Mouse (Mus musculus) liver, embryonic 14.5 days (tissue): Measurements from ENCODE around the gene Tpst1. TPM values are rescaled to one million over a fixed set of nuclear protein-coding genes. Genes with fewer than 3 reads are reported as not detected.

ENCODE experiments used
- ATAC-seq: fragments of 200-750 bp; cut with Nextera tagmentation; 2 replicates; pipeline ENCODE4 v1.8.0; 2017; ENCODE audit warnings: moderate number of reproducible peaks, mild to moderate bottlenecking, moderate library complexity; ENCODE audit not compliant: insufficient read depth
- DNase-seq, 3 experiments: peaks; one replicate each; pipeline ENCODE4 v3.0.0-alpha.2; 2012 to 2013; ENCODE audit warnings: low read depth in 3 of 3, low spot score in 3 of 3
- H3K27ac ChIP-seq: fragments of 300-500 bp; sonication (generic); 2 replicates; pipeline ENCODE4 v1.5.1; 2014; ENCODE audit warnings: moderate library complexity, mild to moderate bottlenecking, control low read depth, inconsistent platforms
- H3K27me3 ChIP-seq: fragments of 300-500 bp; sonication (generic); 2 replicates; pipeline ENCODE4 v1.6.1; 2014; ENCODE audit warnings: mild to moderate bottlenecking, low read length, moderate library complexity; ENCODE audit not compliant: control insufficient read depth, insufficient read depth
- H3K36me3 ChIP-seq: fragments of 300-500 bp; sonication (generic); replicated peaks from 2 replicates; pipeline ENCODE4 v1.6.1; 2014; ENCODE audit warnings: low read depth; ENCODE audit not compliant: control insufficient read depth, insufficient read depth
- H3K4me1 ChIP-seq, 2 experiments: fragments of 200-500 bp in 1 of 2; fragments of 300-500 bp in 1 of 2; sonication (generic) in 1 of 2; replicated peaks; 2 replicates each; pipeline ENCODE4 v1.6.1; 2012 to 2014; ENCODE audit warnings: antibody characterized with exemption in 1 of 2, inconsistent platforms in 1 of 2, low read length in 1 of 2; ENCODE audit not compliant: control insufficient read depth in 2 of 2, insufficient read depth in 2 of 2
- H3K4me2 ChIP-seq: fragments of 300-500 bp; sonication (generic); 2 replicates; pipeline ENCODE4 v1.6.1; 2014; ENCODE audit warnings: low read depth, mild to moderate bottlenecking, control low read depth, moderate library complexity
- H3K4me3 ChIP-seq, 2 experiments: fragments of 200-500 bp in 1 of 2; fragments of 300-500 bp in 1 of 2; sonication (generic) in 1 of 2; 2 replicates each; pipeline ENCODE4 v1.5.1; 2012 to 2014; ENCODE audit warnings: low read depth in 2 of 2, low read length in 2 of 2, mild to moderate bottlenecking in 2 of 2, control low read depth in 1 of 2, inconsistent platforms in 1 of 2, moderate library complexity in 1 of 2; ENCODE audit not compliant: insufficient read depth in 1 of 2
- H3K9ac ChIP-seq: fragments of 300-500 bp; sonication (generic); replicated peaks from 2 replicates; pipeline ENCODE4 v1.6.1; 2014; ENCODE audit warnings: mild to moderate bottlenecking, control low read depth, moderate library complexity
- H3K9me3 ChIP-seq: fragments of 300-500 bp; sonication (generic); 2 replicates; pipeline ENCODE4 v1.6.1; 2016; ENCODE audit warnings: low read length, mixed read lengths; ENCODE audit not compliant: control insufficient read depth
- CTCF ChIP-seq: IDR thresholded peaks from 2 replicates; pipeline ENCODE4 v1.5.1; 2016; ENCODE audit warnings: antibody characterized with exemption, low read depth, control low read depth
- EP300 ChIP-seq: IDR thresholded peaks from 2 replicates; pipeline ENCODE4 v1.6.1; 2016; ENCODE audit warnings: antibody characterized with exemption, low read depth
- WGBS: fragments of 180-500 bp; shearing (Covaris S2); extraction: QIAGEN DNeasy Blood & Tissue Kit; methylation state at CpG from one replicate; pipeline ENCODE4 v1.1.7; 2014; ENCODE audit not compliant: insufficient replicate concordance; 5-methylcytosine and 5-hydroxymethylcytosine counted together
- polyA plus RNA-seq, 2 experiments: library from polyadenylated mRNA; depleted of rRNA in 1 of 2; stranded (reverse) in 1 of 2; unstranded in 1 of 2; fragments of >200 nt; fragmentation: Nextera tagmentation in 1 of 2; extraction: Ambion mirVana in 1 of 2; gene quantifications; 2 replicates each; pipeline versions ENCODE4 v1.2.1 to v1.2.3; 2012 to 2014

Gene Tpst1
- polyA plus RNA-seq, 2 experiments = 10.0 to 22.8 TPM

DNA sequence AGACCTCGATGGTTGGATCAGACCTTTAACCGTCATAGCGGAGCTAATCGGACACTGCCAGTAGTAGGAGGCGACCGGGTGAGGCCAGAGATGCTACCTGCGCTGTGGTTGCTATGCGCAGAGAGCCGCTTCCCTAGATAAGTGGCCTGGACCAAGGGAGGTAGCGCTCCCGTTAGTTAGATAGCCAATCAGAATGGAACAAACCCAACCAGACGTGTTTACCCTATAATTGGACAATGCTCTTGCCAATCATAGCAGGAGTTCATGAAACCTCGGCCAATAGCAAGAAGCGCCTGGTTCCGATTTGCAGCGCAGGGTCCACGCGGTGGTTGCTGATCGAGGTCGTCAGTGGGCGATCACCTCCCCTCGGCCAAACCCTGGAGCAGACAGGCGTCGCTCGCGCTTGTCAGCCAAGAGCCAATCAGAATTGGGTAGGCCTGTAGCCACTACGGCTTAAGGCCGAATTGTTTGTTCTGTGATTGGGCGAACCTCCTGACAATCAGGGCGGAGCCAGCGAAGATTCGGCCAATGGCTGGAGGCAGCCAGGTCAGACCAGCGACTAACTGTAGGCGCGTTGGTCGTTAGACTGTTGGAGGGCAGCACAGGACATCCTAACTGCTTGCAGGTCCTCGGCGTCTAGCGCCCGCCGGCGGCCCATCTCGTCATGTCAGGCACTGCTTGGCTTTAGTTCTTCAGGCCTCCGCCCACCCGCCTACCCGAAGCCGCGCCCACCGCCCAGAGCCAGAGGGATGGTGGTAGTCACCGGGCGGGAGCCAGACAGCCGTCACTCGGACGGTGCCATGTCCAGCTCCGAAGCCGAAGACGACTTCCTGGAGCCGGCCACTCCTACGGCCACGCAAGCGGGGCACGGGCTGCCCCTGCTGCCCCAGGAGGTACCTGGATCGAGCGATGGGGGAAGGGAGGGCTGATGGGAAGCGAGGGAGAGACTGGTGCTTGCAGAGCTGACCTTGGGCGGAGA, 71.5 kb downstream of the Tpst1 start, which contains the start of gene Kctd7:
TSS of gene Kctd7 (plus strand) at position 528 of the 979 bp plus-strand sequence.
- peak; percentile 90 for ATAC-seq
- under 1% methylated on average over 66 of the region's 66 CpGs for WGBS
- Histone ChIP-seq H3K4me3 (peak within 1 kb of the TSS; percentile 78 to 84), H3K4me1 (peaks cover 17 to 19% of the 10 kb centered on the region in 2 experiments), H3K27ac (peak within 1 kb of the TSS; percentile 81), H3K27me3 (no peaks in the 10 kb centered on the region), H3K4me2 (peak within 1 kb of the TSS; percentile 90), H3K9ac (peak within 1 kb of the TSS; percentile 93), H3K36me3 (peaks cover 6% of the 10 kb centered on the region; the same call in 1 of the 2 replicates), H3K9me3 (no peaks in the 10 kb centered on the region)
- DNase-seq = peak; percentile 97 to 98 (median 97)
- peak; percentile 79 for TF ChIP-seq EP300
- peak; percentile 66 for TF ChIP-seq CTCF

- 63% methylated on average over 8 of the region's 8 CpGs for WGBS
- Histone ChIP-seq H3K27me3 (no peaks in the 10 kb centered on the region), H3K27ac (no peak overlapping the region), H3K9me3 (no peaks in the 10 kb centered on the region), H3K4me3 (peak overlapping the region; percentile 78 to 84), H3K4me2 (peak overlapping the region; percentile 90), H3K36me3 (peaks cover 9% of the 10 kb centered on the region), H3K4me1 (peaks cover 17 to 19% of the 10 kb centered on the region in 2 experiments), H3K9ac (peak overlapping the region; percentile 93; the same call in 1 of the 2 replicates)
- TF ChIP-seq EP300 = no peak
- no peak for TF ChIP-seq CTCF
- DNase-seq = no peak
- no peak for ATAC-seq
Observed at GRCm38 (mm10) chr5:130145961-130146360, 72.8 kb downstream of the Tpst1 start.

DNA sequence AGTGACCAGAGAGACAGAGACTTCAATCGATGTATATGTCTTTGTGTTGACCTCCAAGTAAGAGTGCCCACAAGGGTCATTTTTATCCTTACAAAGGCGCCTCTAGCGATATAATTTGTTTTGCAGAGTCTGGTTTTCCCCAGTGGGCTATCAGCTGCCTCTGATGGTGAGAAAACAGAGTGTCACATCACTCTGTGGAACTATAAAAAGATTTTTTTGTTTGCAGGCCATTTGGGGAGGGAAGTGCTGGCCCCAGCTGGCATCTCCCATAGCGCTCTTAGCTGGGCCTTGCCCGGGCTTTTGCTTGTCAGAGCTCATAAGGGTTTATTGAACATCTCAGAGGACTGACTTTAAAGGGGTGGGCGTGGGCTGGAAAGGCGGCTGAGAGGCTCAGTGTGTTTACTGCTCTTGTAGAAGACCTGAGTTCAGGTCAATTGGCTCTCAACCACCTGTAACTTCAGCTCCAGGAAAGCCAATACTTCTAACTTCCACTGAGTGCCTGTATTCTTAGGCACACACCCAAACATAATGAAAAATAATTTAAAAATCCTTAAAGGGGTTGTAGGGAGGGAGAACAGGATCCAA, 76.7 kb downstream of the Tpst1 start:
- Histone ChIP-seq H3K27me3 (no peaks in the 10 kb centered on the region), H3K4me3 (no peak overlapping the region), H3K36me3 (peaks cover 28% of the 10 kb centered on the region), H3K9me3 (no peaks in the 10 kb centered on the region), H3K4me1 (peaks cover 10 to 12% of the 10 kb centered on the region in 2 experiments), H3K27ac (no peak overlapping the region), H3K9ac (no peak overlapping the region), H3K4me2 (no peak overlapping the region)
- no peak for TF ChIP-seq CTCF
- no peak for TF ChIP-seq EP300
- WGBS = 81% methylated on average over 7 of the region's 7 CpGs
- DNase-seq = no peak
- no peak for ATAC-seq

DNA sequence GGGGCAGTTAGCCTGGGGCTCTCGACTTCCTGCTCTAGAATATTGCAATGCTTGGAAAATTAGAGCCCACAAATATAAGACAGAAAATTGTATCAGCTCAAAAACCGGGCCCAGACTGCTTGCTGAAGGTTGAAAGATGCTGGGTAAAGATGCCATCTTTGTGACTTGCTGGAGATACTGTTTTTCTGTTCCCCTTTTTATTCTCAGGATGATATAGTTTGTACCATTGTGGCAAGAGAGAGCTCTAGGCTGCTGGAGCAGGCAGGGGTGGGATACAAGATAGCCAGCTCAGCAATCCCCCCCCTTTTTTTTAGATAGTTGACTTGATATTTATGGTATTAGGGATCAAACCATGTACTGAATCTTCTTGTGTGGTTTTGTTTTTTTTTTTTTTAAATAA, 81.2 kb downstream of the Tpst1 start:
- WGBS = 65% methylated on average over 2 of the region's 2 CpGs
- no peak for TF ChIP-seq CTCF
- no peak for TF ChIP-seq EP300
- Histone ChIP-seq H3K4me1 (no peaks in the 10 kb centered on the region), H3K27ac (no peak overlapping the region), H3K4me2 (no peak overlapping the region), H3K36me3 (peaks cover 25% of the 10 kb centered on the region), H3K9ac (no peak overlapping the region), H3K27me3 (no peaks in the 10 kb centered on the region), H3K9me3 (no peaks in the 10 kb centered on the region), H3K4me3 (no peak overlapping the region)
- DNase-seq = no peak
- ATAC-seq = no peak

DNA sequence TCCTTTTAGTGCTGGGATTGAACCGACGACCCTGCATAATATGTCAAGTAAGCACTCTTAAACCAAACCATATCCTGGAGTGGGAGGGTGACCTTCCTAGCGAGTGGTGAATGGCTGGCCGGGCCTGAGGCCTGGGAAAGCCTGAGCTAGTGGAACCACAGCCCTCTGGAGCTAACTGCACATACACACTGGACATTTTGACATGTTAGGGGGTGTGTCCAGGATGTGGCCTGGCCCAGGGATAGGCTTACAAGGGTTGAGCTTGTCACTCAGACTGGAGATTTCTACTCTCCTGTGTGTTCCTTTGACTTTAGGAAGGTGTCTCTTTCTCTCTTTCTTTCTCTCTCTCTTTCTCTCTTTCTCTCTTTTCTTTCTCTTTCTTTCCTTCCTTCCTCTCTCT, 85.4 kb downstream of the Tpst1 start:
- H3K36me3 ChIP-seq = no peaks in the 10 kb centered on the region
- DNase-seq (no peak), ATAC-seq (no peak)
- H3K9ac ChIP-seq = no peak overlapping the region
- WGBS = 60% methylated on average over 4 of the region's 4 CpGs
- peaks cover under 1% of the 10 kb centered on the region in 2 experiments; a peak in 1 of 4 replicates for H3K4me1 ChIP-seq
- H3K4me2 ChIP-seq = no peak overlapping the region
- H3K27ac ChIP-seq = no peak overlapping the region
- H3K27me3 ChIP-seq = no peaks in the 10 kb centered on the region
- H3K4me3 ChIP-seq = no peak overlapping the region
- TF ChIP-seq EP300 = no peak
- TF ChIP-seq CTCF = no peak
- H3K9me3 ChIP-seq = no peaks in the 10 kb centered on the region
